Mouse (Mus musculus) cerebellum, adult 9-10 months (tissue): Measurements from ENCODE around the gene Asic2.
A peak's percentile ranks its signal among the peaks of the same experiment; 100 is the strongest.

ENCODE experiments used
- DNase-seq: peaks from one replicate; pipeline ENCODE4 v3.0.0; 2022

Gene Asic2

GRCm38 (mm10) chr11:81152460-81153160 lies 815.6 kb downstream of the Asic2 start:
- peak; percentile 52 for DNase-seq

- DNase-seq: peak; percentile 39
Measured at GRCm38 (mm10) chr11:81152021-81152385, 816.3 kb downstream of the Asic2 start.

- no peak for DNase-seq
Measured at GRCm38 (mm10) chr11:81151286-81152020, 816.8 kb downstream of the Asic2 start.

GRCm38 (mm10) chr11:81150621-81151020 lies 817.6 kb downstream of the Asic2 start:
- DNase-seq: peak; percentile 64

GRCm38 (mm10) chr11:81148423-81148822 lies 819.8 kb downstream of the Asic2 start:
- peak; percentile 29 for DNase-seq

- no peak for DNase-seq
Measured at GRCm38 (mm10) chr11:81146574-81147157, 821.6 kb downstream of the Asic2 start.

GRCm38 (mm10) chr11:81135141-81135540 lies 833.1 kb downstream of the Asic2 start:
- DNase-seq: no peak

GRCm38 (mm10) chr11:81133950-81134349 lies 834.3 kb downstream of the Asic2 start:
- no peak for DNase-seq

GRCm38 (mm10) chr11:81132669-81133068 lies 835.6 kb downstream of the Asic2 start:
- no peak for DNase-seq

- no peak for DNase-seq
Measured at GRCm38 (mm10) chr11:81124363-81124762, 843.9 kb downstream of the Asic2 start.

GRCm38 (mm10) chr11:81120024-81120576 lies 848.2 kb downstream of the Asic2 start:
- no peak for DNase-seq

GRCm38 (mm10) chr11:81118055-81118454 lies 850.2 kb downstream of the Asic2 start:
- DNase-seq: no peak

GRCm38 (mm10) chr11:81115666-81116065 lies 852.6 kb downstream of the Asic2 start:
- no peak for DNase-seq

- DNase-seq: no peak
Measured at GRCm38 (mm10) chr11:81111626-81112025, 856.6 kb downstream of the Asic2 start.

GRCm38 (mm10) chr11:81110049-81110448 lies 858.2 kb downstream of the Asic2 start:
- no peak for DNase-seq

GRCm38 (mm10) chr11:81106949-81107348 lies 861.3 kb downstream of the Asic2 start:
- no peak for DNase-seq

- no peak for DNase-seq
Measured at GRCm38 (mm10) chr11:81100829-81101228, 867.4 kb downstream of the Asic2 start.

- DNase-seq: peak; percentile 58
Measured at GRCm38 (mm10) chr11:81096011-81096410, 872.2 kb downstream of the Asic2 start.

GRCm38 (mm10) chr11:81094581-81094980 lies 873.7 kb downstream of the Asic2 start:
- peak; percentile 64 for DNase-seq

GRCm38 (mm10) chr11:81092161-81092560 lies 876.1 kb downstream of the Asic2 start:
- DNase-seq: no peak

- DNase-seq: no peak
Measured at GRCm38 (mm10) chr11:81083822-81084221, 884.4 kb downstream of the Asic2 start.

GRCm38 (mm10) chr11:81080076-81080805 lies 888.0 kb downstream of the Asic2 start:
- no peak for DNase-seq

- DNase-seq: no peak
Measured at GRCm38 (mm10) chr11:81079237-81079636, 889.0 kb downstream of the Asic2 start.
